Mouse (Mus musculus): Measurements from ENCODE around the gene Btbd1.

The Btbd1 gene

GRCm38 (mm10) chr7:81788536-81788935 is 40.7 kb downstream of the Btbd1 start:
- no peak for DNase-seq (ENCODE audit: low spot score)

DNA sequence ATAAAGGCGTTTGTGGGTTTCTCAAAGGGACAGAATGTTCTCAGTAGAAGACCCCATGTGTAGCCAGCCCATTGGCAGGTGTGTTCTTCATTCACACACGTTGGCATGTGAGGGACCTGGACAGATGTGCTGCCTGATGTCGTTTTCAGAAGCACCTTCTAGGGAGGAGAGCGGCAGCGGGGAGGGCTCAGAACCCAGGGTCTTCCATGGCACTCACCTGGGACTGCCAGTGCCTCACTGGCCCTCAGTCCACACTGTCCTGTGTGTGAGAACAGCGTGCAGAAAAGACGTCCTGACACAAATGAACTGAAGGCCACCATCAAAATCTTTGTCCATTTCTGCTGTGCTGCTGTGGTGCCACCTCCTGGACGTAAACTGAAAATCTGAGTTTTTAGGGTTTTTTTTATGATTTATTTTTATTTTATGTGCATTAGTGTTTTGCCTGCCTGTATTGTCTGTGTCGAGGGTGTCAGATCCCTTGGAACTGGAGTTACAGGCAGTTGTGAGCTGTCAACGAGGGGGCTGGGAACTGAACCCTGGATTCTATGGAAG is 51.5 kb downstream of the Btbd1 start:
- no peak for DNase-seq (ENCODE audit: low spot score)

DNA sequence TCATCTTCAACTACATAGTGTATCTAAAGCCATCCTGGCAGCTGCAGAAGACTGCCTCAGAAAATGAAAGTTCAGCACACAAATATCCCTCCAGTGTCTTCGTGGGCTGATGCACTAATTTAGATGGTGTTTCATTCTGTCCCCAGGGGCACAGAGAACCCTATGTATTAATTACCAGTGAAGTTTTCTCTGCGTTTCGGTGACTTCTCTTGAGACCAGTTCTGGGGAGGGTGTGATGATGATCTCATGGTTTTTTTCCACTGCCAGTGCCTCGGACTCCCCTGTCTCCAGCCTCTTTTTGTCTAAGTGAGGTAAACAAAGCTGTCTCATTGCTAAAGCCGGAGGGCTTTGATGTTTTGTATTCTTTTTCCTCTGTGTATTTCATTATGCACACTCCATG is 53.9 kb downstream of the Btbd1 start:
- DNase-seq (ENCODE audit: low spot score), result no peak

GRCm38 (mm10) chr7:81772786-81773539 is 56.3 kb downstream of the Btbd1 start:
- DNase-seq (ENCODE audit: low spot score), result no peak

DNA sequence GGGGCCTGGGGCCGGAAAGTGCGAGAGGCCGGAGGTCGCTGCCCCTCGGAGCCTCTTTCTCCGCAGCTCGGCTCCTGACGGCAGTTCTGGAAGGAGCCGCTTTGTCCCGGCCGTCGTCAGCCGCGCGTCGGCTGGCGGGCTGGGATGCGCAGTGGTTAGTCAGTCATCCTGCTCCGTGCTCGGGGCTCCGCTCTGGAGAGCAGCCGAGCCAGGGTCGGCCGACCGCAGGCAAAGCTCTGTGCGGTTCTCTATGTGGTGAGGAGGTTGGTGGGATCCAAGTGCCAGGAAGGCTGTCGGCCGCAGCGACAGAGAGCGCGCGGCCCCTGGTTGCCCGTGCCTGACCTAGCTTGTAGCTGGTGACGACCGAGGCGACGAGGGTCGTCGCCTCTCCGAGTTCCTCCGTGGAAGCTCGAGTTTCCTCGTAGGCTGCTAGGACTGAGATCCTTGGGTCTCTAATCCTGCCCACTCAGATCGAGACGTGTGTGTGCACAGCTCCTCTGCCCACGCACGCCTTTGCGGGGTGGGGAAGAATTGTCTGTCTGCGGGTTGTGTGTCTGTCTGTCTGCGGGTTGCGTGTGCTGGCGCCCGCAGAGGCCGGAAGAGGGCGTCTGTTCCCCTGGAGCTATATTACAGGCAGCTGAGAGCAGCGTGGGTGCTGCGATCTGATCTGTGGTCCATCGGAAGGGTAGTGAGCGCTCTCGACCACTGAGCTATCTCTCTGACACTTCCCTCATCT is 66.0 kb downstream of the Btbd1 start:
- DNase-seq (ENCODE audit: low spot score), result peak; percentile 45

- DNase-seq (ENCODE audit: low spot score), result peak; percentile 92
These were observed 66.8 kb downstream of the Btbd1 start, which contains the start of gene Ramac for GRCm38 (mm10) chr7:81762180-81763109. TSS of gene Ramac (plus strand) at chr7:81762925.

- DNase-seq (ENCODE audit: low spot score), result no peak
These were observed 81.3 kb downstream of the Btbd1 start for GRCm38 (mm10) chr7:81747956-81748355.

GRCm38 (mm10) chr7:81744145-81744544 is 85.1 kb downstream of the Btbd1 start:
- no peak for DNase-seq (ENCODE audit: low spot score)
